Mouse (Mus musculus) layer of hippocampus, adult 2 months (tissue): Measurements from ENCODE around the gene Rgl3. TPM values are rescaled to one million over a fixed set of nuclear protein-coding genes. Genes with fewer than 3 reads are reported as not detected.
A peak's percentile ranks its signal among the peaks of the same experiment; 100 is the strongest.

Source experiments
- DNase-seq, 2 experiments: peaks; one replicate each; pipeline ENCODE4 v3.0.0; 2022; ENCODE audit warnings: low spot score in 2 of 2
- H3K27ac ChIP-seq: fragments of 200-600 bp; 2 replicates; pipeline ENCODE4 v1.8.1; 2022
- H3K4me3 ChIP-seq: fragments of 200-600 bp; 2 replicates; pipeline ENCODE4 v1.8.1; 2022; ENCODE audit warnings: mild to moderate bottlenecking
- CTCF ChIP-seq: fragments of 200-600 bp; conservative IDR thresholded peaks from 2 replicates; pipeline ENCODE4 v1.8.1; 2022; ENCODE audit warnings: antibody characterized with exemption, mild to moderate bottlenecking, moderate library complexity
- long read RNA-seq, 2 experiments: library from polyadenylated mRNA; stranded (forward); transcript quantifications; one replicate each; pipeline ENCODE4 v2.0.0; 2021; ENCODE audit warnings: borderline mapping rate in 2 of 2
- total RNA-seq, 2 experiments: library from RNA; stranded (reverse); gene quantifications; 2 replicates each; pipeline ENCODE4 v1.2.3; 2021

Rgl3 gene
- total RNA-seq = 1 to 10 TPM; 2.9 to 3.8 TPM
- long read RNA-seq, experiment 1, partial matches to known transcripts = 1 of 1 reads
- long read RNA-seq, experiment 1, other reads (novel, unspliced or antisense) = 0 of 1 reads
- long read RNA-seq, experiment 2, partial matches to known transcripts = 2 of 4 reads
- long read RNA-seq, experiment 2, other reads (novel, unspliced or antisense) = 0 of 4 reads

GRCm38 (mm10) chr9:21989230-21990110 lies at the start of gene Rgl3:
Gene Rgl3, minus strand, starts transcription at chr9:21989446.
- Histone ChIP-seq H3K27ac (no peak within 1 kb of the TSS), H3K4me3 (peak within 1 kb of the TSS; percentile 52)
- DNase-seq = no peak
- TF ChIP-seq CTCF = no peak

GRCm38 (mm10) chr9:22037826-22038225 lies 48.6 kb upstream of the Rgl3 start:
- TF ChIP-seq CTCF = no peak; the same call in 1 of the 2 replicates
- Histone ChIP-seq H3K4me3 (no peak overlapping the region), H3K27ac (no peak overlapping the region)
- DNase-seq = no peak

GRCm38 (mm10) chr9:22035300-22036044 lies 46.2 kb upstream of the Rgl3 start:
- Histone ChIP-seq H3K27ac (peak overlapping the region; percentile 3; the same call in 1 of the 2 replicates), H3K4me3 (no peak overlapping the region)
- DNase-seq = no peak
- no peak for TF ChIP-seq CTCF

- H3K27ac ChIP-seq = peak overlapping the region; percentile 41; the same call in 1 of the 2 replicates
- no peak for DNase-seq
- no peak overlapping the region for H3K4me3 ChIP-seq
- no peak for TF ChIP-seq CTCF
These were observed 41.1 kb upstream of the Rgl3 start for GRCm38 (mm10) chr9:22030386-22030785.

- Histone ChIP-seq H3K4me3 (no peak overlapping the region), H3K27ac (peak overlapping the region; percentile 51)
- DNase-seq = no peak
- TF ChIP-seq CTCF = no peak
These were observed 39.2 kb upstream of the Rgl3 start for GRCm38 (mm10) chr9:22028467-22028866.

GRCm38 (mm10) chr9:22024592-22024991 lies 35.3 kb upstream of the Rgl3 start:
- DNase-seq = no peak
- H3K27ac ChIP-seq = peak overlapping the region; percentile 81
- no peak for TF ChIP-seq CTCF
- no peak overlapping the region for H3K4me3 ChIP-seq

- Histone ChIP-seq H3K4me3 (no peak overlapping the region), H3K27ac (no peak overlapping the region)
- TF ChIP-seq CTCF = no peak
- DNase-seq = no peak
These were observed 28.1 kb upstream of the Rgl3 start for GRCm38 (mm10) chr9:22017208-22017825.

- DNase-seq = no peak
- TF ChIP-seq CTCF = no peak
- no peak overlapping the region for H3K4me3 ChIP-seq
- H3K27ac ChIP-seq = no peak overlapping the region
These were observed 27.0 kb upstream of the Rgl3 start for GRCm38 (mm10) chr9:22016245-22016644.

GRCm38 (mm10) chr9:22012731-22013130 lies 23.5 kb upstream of the Rgl3 start:
- H3K27ac ChIP-seq = no peak overlapping the region
- DNase-seq = no peak
- no peak for TF ChIP-seq CTCF
- H3K4me3 ChIP-seq = no peak overlapping the region

- no peak for DNase-seq
- TF ChIP-seq CTCF = no peak
- H3K4me3 ChIP-seq = no peak overlapping the region
- H3K27ac ChIP-seq = no peak overlapping the region
These were observed 21.8 kb upstream of the Rgl3 start for GRCm38 (mm10) chr9:22011055-22011454.

GRCm38 (mm10) chr9:22004546-22004945 lies 15.3 kb upstream of the Rgl3 start:
- Histone ChIP-seq H3K4me3 (peak overlapping the region; percentile 83; the same call in 1 of the 2 replicates), H3K27ac (no peak overlapping the region)
- no peak for DNase-seq
- no peak for TF ChIP-seq CTCF

- no peak for TF ChIP-seq CTCF
- peak overlapping the region; percentile 85 for H3K27ac ChIP-seq
- H3K4me3 ChIP-seq = peak overlapping the region; percentile 83
- no peak for DNase-seq
These were observed 13.9 kb upstream of the Rgl3 start for GRCm38 (mm10) chr9:22003163-22003554.
